Mouse (Mus musculus) kidney, adult 2 months (tissue): ENCODE measurements at regions not wholly inside any gene's neighbourhood (a gene's known extent, or its start where the extent isn't known, plus 50 kb on each side); places are given as distances from the start of the nearest gene placed in this dataset.
"Not testable (repeated sequence)": the region's sequence is repeated elsewhere in the genome, so short reads cannot be mapped to it uniquely, and the experiment has no call there.

Source experiments
- DNase-seq: peaks from one replicate; pipeline ENCODE4 v3.0.0; 2021
- H3K27ac ChIP-seq: fragments of 200-500 bp; 2 replicates; pipeline ENCODE4 v1.5.1; 2012; ENCODE audit warnings: low read depth, low read length, control low read depth, inconsistent platforms; ENCODE audit not compliant: insufficient read depth
- H3K27me3 ChIP-seq: fragments of 200-500 bp; replicated peaks from 2 replicates; pipeline ENCODE4 v1.6.1; 2012; ENCODE audit warnings: mild to moderate bottlenecking, moderate library complexity, low read length, inconsistent platforms; ENCODE audit not compliant: control insufficient read depth, insufficient read depth
- H3K36me3 ChIP-seq: fragments of 200-500 bp; 2 replicates; pipeline ENCODE4 v1.6.1; 2012; ENCODE audit warnings: mild to moderate bottlenecking, moderate library complexity, low read length, inconsistent platforms; ENCODE audit not compliant: control insufficient read depth, insufficient read depth
- H3K4me1 ChIP-seq: fragments of 200-500 bp; 2 replicates; pipeline ENCODE4 v1.6.1; 2011; ENCODE audit warnings: low read length; ENCODE audit not compliant: control insufficient read depth, insufficient read depth
- H3K4me3 ChIP-seq: fragments of 200-500 bp; 2 replicates; pipeline ENCODE4 v1.5.1; 2011; ENCODE audit warnings: mild to moderate bottlenecking, low read depth, low read length, control low read depth; ENCODE audit not compliant: insufficient read depth
- CTCF ChIP-seq: fragments of 200-500 bp; conservative IDR thresholded peaks from 2 replicates; pipeline ENCODE4 v1.5.1; 2011; ENCODE audit warnings: low read depth, mild to moderate bottlenecking, control low read depth, low read length, moderate library complexity, mixed read lengths; ENCODE audit not compliant: insufficient read depth, insufficient read length
- POLR2A ChIP-seq: fragments of 200-500 bp; IDR thresholded peaks from one replicate; pipeline ENCODE4 v1.6.1; 2011; ENCODE audit warnings: low read depth, low read length, control low read depth
- WGBS: fragments of 180-500 bp; shearing (Covaris S2); methylation state at CpG from one replicate; pipeline ENCODE4 v1.1.7; 2018; 5-methylcytosine and 5-hydroxymethylcytosine counted together

GRCm38 (mm10) chr7:29639591-29639990 lies 87.2 kb downstream of the Catsperg2 start:
- not testable (repeated sequence) for H3K36me3 ChIP-seq, H3K4me1 ChIP-seq, DNase-seq, H3K27me3 ChIP-seq, H3K4me3 ChIP-seq, H3K27ac ChIP-seq
- WGBS = 89% methylated on average over 5 of the region's 5 CpGs

GRCm38 (mm10) chr7:29602356-29602755 lies 83.9 kb upstream of the Sipa1l3 start:
- WGBS = 33% methylated on average over 1 of the region's 1 CpGs
- Histone ChIP-seq H3K4me1 (no peaks in the 10 kb centered on the region), H3K36me3 (no peaks in the 10 kb centered on the region), H3K4me3 (no peak overlapping the region), H3K27ac (no peak overlapping the region), H3K27me3 (no peaks in the 10 kb centered on the region)
- DNase-seq = no peak
- TF ChIP-seq POLR2A (no peak), CTCF (no peak)

- no peak for DNase-seq
- WGBS = 74% methylated on average over 6 of the region's 6 CpGs
- no peaks in the 10 kb centered on the region for H3K36me3 ChIP-seq
- H3K27me3 ChIP-seq = no peaks in the 10 kb centered on the region
- H3K4me3 ChIP-seq = no peak overlapping the region
- H3K27ac ChIP-seq = no peak overlapping the region
- TF ChIP-seq POLR2A (no peak), CTCF (no peak)
- no peaks in the 10 kb centered on the region for H3K4me1 ChIP-seq
Observed at GRCm38 (mm10) chr7:29601337-29601736, 82.9 kb upstream of the Sipa1l3 start.

DNA sequence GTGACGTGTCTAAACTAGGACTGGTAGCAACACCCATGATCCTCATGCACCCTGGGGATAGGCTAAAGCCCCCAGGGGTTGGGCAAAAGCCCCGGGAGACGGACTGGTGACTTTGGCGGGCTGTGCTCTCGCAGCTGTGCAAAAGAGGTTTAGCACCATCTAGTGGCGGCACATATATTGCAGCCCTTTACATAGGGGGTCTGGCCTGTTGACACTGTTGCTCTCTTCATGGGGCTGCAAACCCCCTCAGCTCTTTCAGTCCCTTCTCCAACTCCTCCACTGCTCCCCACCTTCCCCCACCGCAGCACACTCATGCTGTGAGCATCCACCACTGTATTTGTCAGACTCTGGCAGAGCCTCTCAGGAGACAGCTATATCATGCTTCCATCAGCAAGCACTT lies 78.8 kb upstream of the Sipa1l3 start:
- H3K36me3 ChIP-seq, H3K4me1 ChIP-seq, H3K4me3 ChIP-seq, H3K27ac ChIP-seq, H3K27me3 ChIP-seq: not testable (repeated sequence)
- DNase-seq = peak; percentile 41
- WGBS = 31% methylated on average over 7 of the region's 7 CpGs
- TF ChIP-seq CTCF = peak; percentile 48

- Histone ChIP-seq H3K27me3 (peaks cover under 1% of the 10 kb centered on the region; the same call in 1 of the 2 replicates), H3K4me1 (no peaks in the 10 kb centered on the region), H3K27ac (no peak overlapping the region), H3K36me3 (no peaks in the 10 kb centered on the region), H3K4me3 (no peak overlapping the region)
- 58% methylated on average over 5 of the region's 5 CpGs for WGBS
- no peak for DNase-seq
- TF ChIP-seq POLR2A (no peak), CTCF (no peak)
Observed at GRCm38 (mm10) chr7:29578128-29578527, 59.7 kb upstream of the Sipa1l3 start.

DNA sequence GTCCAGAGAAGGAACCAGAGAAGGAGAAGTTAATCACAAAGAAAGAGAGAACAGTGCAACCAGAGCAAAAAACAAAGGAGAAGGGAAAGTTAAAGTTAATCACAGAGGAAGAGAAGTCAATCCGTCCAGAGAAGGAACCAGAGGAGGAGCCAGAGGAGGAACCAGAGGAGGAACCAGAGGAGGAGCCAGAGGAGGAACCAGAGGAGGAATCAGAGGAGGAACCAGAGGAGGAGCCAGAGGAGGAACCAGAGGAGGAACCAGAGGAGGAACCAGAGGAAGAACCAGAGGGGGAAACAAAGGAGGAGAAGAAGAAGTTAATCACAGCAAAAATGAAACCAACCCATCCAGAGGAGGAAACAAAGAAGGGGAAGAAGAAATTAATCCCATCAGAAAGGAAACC lies 57.2 kb upstream of the Sipa1l3 start:
- TF ChIP-seq POLR2A = no peak
- no peak for TF ChIP-seq CTCF
- Histone ChIP-seq H3K36me3 (no peaks in the 10 kb centered on the region), H3K4me3 (no peak overlapping the region), H3K27me3 (no peaks in the 10 kb centered on the region; the same call in 1 of the 2 replicates), H3K4me1 (no peaks in the 10 kb centered on the region), H3K27ac (no peak overlapping the region)
- WGBS = 16% methylated on average over 1 of the region's 1 CpGs
- no peak for DNase-seq
